In the genomic region with DNA sequence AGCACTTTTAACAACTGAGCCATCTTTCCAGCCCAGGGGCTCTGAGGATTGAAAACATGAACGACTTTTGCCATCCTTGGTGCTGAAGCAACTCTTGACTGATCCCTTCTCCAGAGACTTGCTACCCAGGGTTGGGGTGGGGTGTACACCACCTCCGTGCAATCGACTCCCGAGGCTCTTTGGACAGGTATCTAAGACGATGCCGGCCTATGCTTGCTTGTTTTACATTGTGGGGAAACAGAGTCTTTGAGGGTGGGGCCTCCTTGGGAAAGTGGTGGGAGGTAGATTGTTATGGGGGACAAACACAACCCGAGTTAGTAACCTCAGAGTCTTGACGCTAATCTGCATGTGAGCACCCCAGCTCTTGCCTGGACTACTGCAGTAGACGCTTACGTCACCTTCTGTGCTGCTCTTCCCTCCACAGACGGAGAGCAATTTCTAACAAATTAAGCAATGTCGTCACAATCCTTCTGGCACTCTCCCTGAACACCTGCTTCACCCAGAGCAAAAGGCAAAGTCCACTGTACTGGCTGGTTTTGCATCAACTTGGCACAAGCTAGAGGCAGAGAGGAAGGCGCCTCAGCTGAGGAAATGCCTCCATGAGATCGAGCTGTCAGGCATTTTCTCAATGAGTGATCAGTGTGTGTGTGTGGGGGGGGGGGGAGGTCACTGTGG, we compare ENCODE assay signal across 20 mouse cellular contexts. TPM values are rescaled to one million over a fixed set of nuclear protein-coding genes. Genes with fewer than 3 reads are reported as not detected.
A peak's percentile ranks its signal among the peaks of the same experiment; 100 is the strongest.
DNase-seq lines count a peak whose midpoint lies in the region; ATAC-seq and TF ChIP-seq lines count a peak whose summit lies in the region.
"Had no signal": no experiment of that assay in that cellular context is flagged by ENCODE, and none has a peak within 500 bp of the region (broad histone marks: within the 10 kb centered on the region; RNA-seq: fewer than 3 reads in every experiment).

No protein-coding gene starts in this region.

- TF ChIP-seq POLR2A in liver, adult 2 months (IDR thresholded peaks at IDR 0.05; ENCODE audit: extremely low read depth, insufficient read depth, low read length), result no peak

- H3K4me1 ChIP-seq in liver, adult 2 months (ENCODE audit: control insufficient read depth, insufficient read depth, low read length), result peaks cover 17% of the 10 kb centered on the region
- no peaks in the 10 kb centered on the region for H3K4me1 ChIP-seq in kidney, postnatal 0 days (replicated peaks; ENCODE audit: insufficient read depth, low read length)
- H3K4me1 ChIP-seq: midbrain, embryonic 12.5 days had no signal

- no peak overlapping the region for H3K27ac ChIP-seq in liver, adult 2 months (replicated peaks; ENCODE audit: insufficient read depth, low read depth, low read length)
- no peak overlapping the region for H3K27ac ChIP-seq in kidney, postnatal 0 days
- H3K27ac ChIP-seq: embryonic facial prominence, embryonic 10.5 days; midbrain, embryonic 12.5 days had no signal

- no peaks in the 10 kb centered on the region for H3K27me3 ChIP-seq in liver, adult 2 months (ENCODE audit: control insufficient read depth, insufficient read depth, low read length)
- H3K27me3 ChIP-seq in kidney, postnatal 0 days (ENCODE audit: insufficient read depth, low read length), result no peaks in the 10 kb centered on the region
- H3K27me3 ChIP-seq: limb, embryonic 15.5 days; midbrain, embryonic 12.5 days had no signal

- H3K36me3 ChIP-seq in liver, adult 2 months (ENCODE audit: control insufficient read depth, insufficient read depth, low read length), result no peaks in the 10 kb centered on the region
- H3K36me3 ChIP-seq in kidney, postnatal 0 days (ENCODE audit: insufficient read depth, low read length), result no peaks in the 10 kb centered on the region

- H3K79me2 ChIP-seq in liver, adult 2 months (ENCODE audit: control insufficient read depth, insufficient read depth, low read length), result no peaks in the 10 kb centered on the region

- WGBS in liver, adult 2 months, result 49% methylated on average over 14 of the region's 14 CpGs
- WGBS in kidney, postnatal 0 days, result 81% methylated on average over 14 of the region's 14 CpGs

- H3K4me3 ChIP-seq in liver, adult 2 months (ENCODE audit: insufficient read depth, low read depth, low read length), result no peak overlapping the region
- H3K4me3 ChIP-seq in kidney, postnatal 0 days (replicated peaks; ENCODE audit: low read depth, low read length), result no peak overlapping the region
- H3K4me3 ChIP-seq: embryonic facial prominence, embryonic 10.5 days; limb, embryonic 15.5 days; midbrain, embryonic 12.5 days had no signal

- DNase-seq in heart, adult 11 months, result peak; percentile 91
- no peak for DNase-seq in heart, postnatal 14 days
- peak; percentile 96 for DNase-seq in liver, adult 2 months (ENCODE audit: extremely low read depth, low read depth, low spot score)
- DNase-seq in liver, result no peak
- no peak for DNase-seq in kidney, postnatal 0 days (ENCODE audit: low spot score)
- DNase-seq in left cerebral cortex, adult 18-20 months (ENCODE audit: low spot score in 2 of 2), result no peak
- DNase-seq in gastrocnemius, postnatal 4 days (ENCODE audit: low spot score in 2 of 2), result no peak
- DNase-seq in layer of hippocampus, postnatal 36 days, result no peak
- DNase-seq: adrenal gland, adult 2 months; cerebellum, adult 11-12 months; cerebellum, postnatal 25 days; layer of hippocampus, adult 9-11 months; lung, embryonic 14.5 days; right cerebral cortex, postnatal 14 days; thymus, postnatal 14 days had no signal

- ATAC-seq in kidney, postnatal 0 days (replicated peaks; ENCODE audit: low FRiP score, low read depth), result peak; percentile 65; the same call in 1 of the 2 replicates
- ATAC-seq: forebrain, embryonic 14.5 days had no signal

- H3K4me2 ChIP-seq in kidney, postnatal 0 days (ENCODE audit: low read length), result no peak overlapping the region
- H3K4me2 ChIP-seq: limb, embryonic 15.5 days; lung, embryonic 14.5 days; midbrain, embryonic 12.5 days had no signal

- intact Hi-C loops in heart, postnatal 14 days (cut with DNase I), result no loop called here

- no peak overlapping the region for H3K9ac ChIP-seq in liver, adult 2 months (ENCODE audit: low read depth, low read length)
- H3K9ac ChIP-seq in kidney, postnatal 0 days (ENCODE audit: low read depth, low read length), result no peak overlapping the region
- H3K9ac ChIP-seq: limb, embryonic 15.5 days; lung, embryonic 14.5 days; midbrain, embryonic 12.5 days had no signal

- no peak for TF ChIP-seq CTCF in liver, adult 2 months (IDR thresholded peaks at IDR 0.05; ENCODE audit: low read depth, low read length)
- no peak for TF ChIP-seq CTCF in kidney, postnatal 0 days (IDR thresholded peaks at IDR 0.05; ENCODE audit: low read depth)

- H3K9me3 ChIP-seq in kidney, postnatal 0 days (replicated peaks; ENCODE audit: low read length), result no peaks in the 10 kb centered on the region
- H3K9me3 ChIP-seq: embryonic facial prominence, embryonic 10.5 days; limb, embryonic 15.5 days; midbrain, embryonic 12.5 days had no signal

RNA-seq across cellular contexts. Expression of gene Sulf2, which starts 33.6 kb away (rescaled TPM):
- total RNA-seq in heart, postnatal 14 days (2021), result 10 to 100 TPM; 59.3 to 60.7 TPM
- 7.8 and 9.9 TPM in 2 replicates for total RNA-seq in liver, adult 2 months (2014; rRNA removed)
- 16.1 and 21.9 TPM in 2 replicates for polyA plus RNA-seq in liver, adult 2 months (2012; rRNA removed)
- polyA plus RNA-seq in kidney, postnatal 0 days (2015; fragmentation: Nextera tagmentation; extraction: Ambion mirVana), result 43.6 and 45.1 TPM in 2 replicates
- 10 to 100 TPM; 71.3 to 81.2 TPM for total RNA-seq in left cerebral cortex, adult 18-20 months (2021)
- 10 to 100 TPM; 66.2 to 68.9 TPM for total RNA-seq in gastrocnemius, postnatal 4 days (2021)
- 100 to 1,000 TPM; 110 to 111 TPM for total RNA-seq in layer of hippocampus, postnatal 36 days (2021)
- total RNA-seq: MEL had no signal

Comparison
In these comparisons a context has a peak if more than half of its experiments do, and no peak if none do; other contexts are left out.
1. DNase-seq: peak in heart, adult 11 months (single experiment) and liver, adult 2 months (single experiment); none in heart, postnatal 14 days (0 of 2), liver (single experiment), kidney, postnatal 0 days (single experiment), left cerebral cortex, adult 18-20 months (0 of 2), gastrocnemius, postnatal 4 days (0 of 2) and layer of hippocampus, postnatal 36 days (0 of 2).